9 mouse cellular contexts compared by ENCODE assay signal in the genomic region with DNA sequence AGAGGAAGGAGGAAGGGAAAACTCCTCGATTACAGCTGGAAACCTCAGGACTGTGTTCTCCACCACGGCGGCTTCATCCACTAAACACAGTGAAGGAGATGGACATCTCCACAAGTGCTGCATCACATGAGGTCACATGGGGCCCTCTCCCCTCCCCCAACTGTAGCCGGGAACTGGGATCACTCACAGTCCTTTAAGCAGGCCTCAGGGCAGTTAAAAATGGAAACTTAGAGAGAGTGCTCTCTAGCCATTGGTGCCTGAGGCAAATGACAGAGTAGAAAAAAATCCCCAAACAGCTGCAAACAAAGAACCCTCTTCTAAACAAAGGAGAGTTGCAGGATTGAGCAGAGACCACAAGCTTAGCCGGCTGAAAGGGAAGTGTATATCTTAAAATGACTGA. TPM values are rescaled to one million over a fixed set of nuclear protein-coding genes. Genes with fewer than 3 reads are reported as not detected.
DNase-seq lines count a peak whose midpoint lies in the region; ATAC-seq and TF ChIP-seq lines count a peak whose summit lies in the region.
"Had no signal": no experiment of that assay in that cellular context is flagged by ENCODE, and none has a peak within 500 bp of the region (broad histone marks: within the 10 kb centered on the region; RNA-seq: fewer than 3 reads in every experiment).

No protein-coding gene starts in this region.

- H3K27ac ChIP-seq in lung, embryonic 14.5 days (ENCODE audit: low read depth): no peak overlapping the region
- peak overlapping the region; percentile 84 for H3K27ac ChIP-seq in heart, embryonic 13.5 days (replicated peaks)
- 0 out of 2 replicates have a peak overlapping the region, but pooled peaks have one; percentile 17 for H3K27ac ChIP-seq in midbrain, embryonic 13.5 days
- H3K27ac ChIP-seq: kidney, postnatal 0 days had no signal

- no peaks in the 10 kb centered on the region for H3K27me3 ChIP-seq in lung, embryonic 14.5 days (ENCODE audit: insufficient read depth, low read length)
- H3K27me3 ChIP-seq in heart, embryonic 13.5 days (replicated peaks): no peaks in the 10 kb centered on the region
- H3K27me3 ChIP-seq in midbrain, embryonic 13.5 days: no peaks in the 10 kb centered on the region

- 45% methylated on average over 5 of the region's 5 CpGs for WGBS in lung, embryonic 14.5 days
- WGBS in heart, embryonic 13.5 days: 34% methylated on average over 5 of the region's 5 CpGs
- 52% methylated on average over 5 of the region's 5 CpGs for WGBS in midbrain, embryonic 13.5 days

- peaks cover 18% of the 10 kb centered on the region for H3K36me3 ChIP-seq in lung, embryonic 14.5 days (ENCODE audit: insufficient read depth)
- H3K36me3 ChIP-seq in heart, embryonic 13.5 days: peaks cover 49% of the 10 kb centered on the region
- H3K36me3 ChIP-seq in midbrain, embryonic 13.5 days: peaks cover 33% of the 10 kb centered on the region

- no peaks in the 10 kb centered on the region for H3K4me1 ChIP-seq in lung, embryonic 14.5 days (ENCODE audit: insufficient read depth)
- peaks cover 33% of the 10 kb centered on the region for H3K4me1 ChIP-seq in heart, embryonic 13.5 days
- H3K4me1 ChIP-seq in midbrain, embryonic 13.5 days (replicated peaks): peaks cover 8% of the 10 kb centered on the region

- no peak for TF ChIP-seq CTCF in lung, embryonic 14.5 days (IDR thresholded peaks at IDR 0.05; ENCODE audit: low read depth)

- no peak overlapping the region for H3K9ac ChIP-seq in lung, embryonic 14.5 days
- H3K9ac ChIP-seq in heart, embryonic 13.5 days: peak overlapping the region; percentile 33
- H3K9ac ChIP-seq in midbrain, embryonic 13.5 days (replicated peaks): no peak overlapping the region

- no peak overlapping the region for H3K4me3 ChIP-seq in lung, embryonic 14.5 days (ENCODE audit: low read depth, low read length)
- H3K4me3 ChIP-seq in heart, embryonic 13.5 days: no peak overlapping the region
- H3K4me3 ChIP-seq in midbrain, embryonic 13.5 days (replicated peaks): no peak overlapping the region

- peak; percentile 33; the same call in 1 of the 2 replicates for ATAC-seq in lung, embryonic 14.5 days (ENCODE audit: insufficient read depth)
- ATAC-seq in heart, embryonic 13.5 days (ENCODE audit: extremely low read depth, insufficient number of reproducible peaks, low FRiP score, low TSS enrichment): no peak
- 0 out of 2 replicates have a peak, but pooled peaks have one; percentile 14 for ATAC-seq in midbrain, embryonic 13.5 days

- no peaks in the 10 kb centered on the region for H3K9me3 ChIP-seq in lung, embryonic 14.5 days (ENCODE audit: low read depth, low read length)
- 0 out of 2 replicates have a peak, but pooled peaks cover 5% of the 10 kb centered on the region for H3K9me3 ChIP-seq in heart, embryonic 13.5 days
- no peaks in the 10 kb centered on the region for H3K9me3 ChIP-seq in midbrain, embryonic 13.5 days

- no peak overlapping the region for H3K4me2 ChIP-seq in lung, embryonic 14.5 days
- peak overlapping the region; percentile 31 for H3K4me2 ChIP-seq in heart, embryonic 13.5 days
- H3K4me2 ChIP-seq in midbrain, embryonic 13.5 days (replicated peaks): no peak overlapping the region

- peak; percentile 52 for DNase-seq in lung, embryonic 14.5 days
- no peak for DNase-seq in lung, postnatal 36 days
- DNase-seq in embryo, embryonic 10.5 days (ENCODE audit: low spot score): peak; percentile 61
- DNase-seq in cerebellum, adult 11 months: no peak
- DNase-seq in cerebellum, postnatal 10 days: no peak
- no peak for DNase-seq in layer of hippocampus, postnatal 14 days (ENCODE audit: low spot score in 2 of 2)

RNA-seq across cellular contexts. Expression of a gene that starts 8.6 kb away (rescaled TPM):
- polyA plus RNA-seq in lung, embryonic 14.5 days (2014; fragmentation: Nextera tagmentation; extraction: Ambion mirVana): not detected in 2 replicates
- polyA plus RNA-seq in heart, embryonic 13.5 days (2015; fragmentation: Nextera tagmentation; extraction: Ambion mirVana): 0.07 TPM in 1 of 2 replicates, not detected in the other
- 0.15 and 0.21 TPM in 2 replicates for polyA plus RNA-seq in midbrain, embryonic 13.5 days (2015; fragmentation: Nextera tagmentation; extraction: Ambion mirVana)
- total RNA-seq in layer of hippocampus, postnatal 14 days (2021): under 1 TPM; 0.05 to 0.10 TPM

RNA-seq across cellular contexts. Expression of a gene that starts 15.1 kb away (rescaled TPM):
- 11.8 and 12.3 TPM in 2 replicates for polyA plus RNA-seq in lung, embryonic 14.5 days (2014; fragmentation: Nextera tagmentation; extraction: Ambion mirVana)
- polyA plus RNA-seq in heart, embryonic 13.5 days (2015; fragmentation: Nextera tagmentation; extraction: Ambion mirVana): 12.6 and 15.9 TPM in 2 replicates
- 11.6 and 12.4 TPM in 2 replicates for polyA plus RNA-seq in midbrain, embryonic 13.5 days (2015; fragmentation: Nextera tagmentation; extraction: Ambion mirVana)
- total RNA-seq in layer of hippocampus, postnatal 14 days (2021): 10 to 100 TPM; 12.7 to 13.4 TPM

RNA-seq across cellular contexts. Expression of a gene that starts 37.6 kb away (rescaled TPM):
- 0.08 and 1.3 TPM in 2 replicates for polyA plus RNA-seq in lung, embryonic 14.5 days (2014; fragmentation: Nextera tagmentation; extraction: Ambion mirVana)
- 43.7 and 48.6 TPM in 2 replicates for polyA plus RNA-seq in heart, embryonic 13.5 days (2015; fragmentation: Nextera tagmentation; extraction: Ambion mirVana)
- polyA plus RNA-seq in midbrain, embryonic 13.5 days (2015; fragmentation: Nextera tagmentation; extraction: Ambion mirVana): 0.07 TPM in 1 of 2 replicates, not detected in the other
- total RNA-seq in layer of hippocampus, postnatal 14 days (2021): under 1 TPM; 0.09 to 0.12 TPM

RNA-seq across cellular contexts. Expression of a gene that starts 53.0 kb away (rescaled TPM):
- 2.7 TPM in 2 replicates for polyA plus RNA-seq in lung, embryonic 14.5 days (2014; fragmentation: Nextera tagmentation; extraction: Ambion mirVana)
- polyA plus RNA-seq in heart, embryonic 13.5 days (2015; fragmentation: Nextera tagmentation; extraction: Ambion mirVana): 1.3 and 1.8 TPM in 2 replicates
- 0.24 and 0.55 TPM in 2 replicates for polyA plus RNA-seq in midbrain, embryonic 13.5 days (2015; fragmentation: Nextera tagmentation; extraction: Ambion mirVana)
- total RNA-seq in layer of hippocampus, postnatal 14 days (2021): under 1 TPM in 1 of 2 experiments, not detected in 1; 0.12 TPM

Comparison
In these comparisons a context has a peak if more than half of its experiments do, and no peak if none do; other contexts are left out.
1. DNase-seq: peak in lung, embryonic 14.5 days (single experiment) and embryo, embryonic 10.5 days (single experiment); none in lung, postnatal 36 days (single experiment), cerebellum, adult 11 months (single experiment), cerebellum, postnatal 10 days (0 of 2) and layer of hippocampus, postnatal 14 days (0 of 2).
2. RNA of a gene that starts 37.6 kb away (polyA plus RNA-seq): 43.7 to 48.6 TPM in heart, embryonic 13.5 days; 0.08 to 1.3 TPM in lung, embryonic 14.5 days and 0.07 TPM in midbrain, embryonic 13.5 days; every median in the first group is over 10 times any median in the second.